Comparison of ENCODE assay signal across 44 mouse cellular contexts in genomic region chr9:78371441-78371840, GRCm38 (mm10). TPM values are rescaled to one million over a fixed set of nuclear protein-coding genes. Genes with fewer than 3 reads are reported as not detected.
"Had no signal": no experiment of that assay in that cellular context is flagged by ENCODE, and none has a peak within 500 bp of the region (broad histone marks: within the 10 kb centered on the region; RNA-seq: fewer than 3 reads in every experiment).

No protein-coding gene starts in this region.

- H3K4me1 ChIP-seq: hindbrain, embryonic 13.5 days; hindbrain, embryonic 15.5 days; kidney, embryonic 15.5 days; limb, embryonic 13.5 days; limb, embryonic 15.5 days; liver, embryonic 13.5 days; liver, embryonic 15.5 days had no signal

- H3K27me3 ChIP-seq: heart, embryonic 13.5 days; heart, embryonic 15.5 days; hindbrain, embryonic 13.5 days; hindbrain, embryonic 15.5 days; kidney, embryonic 15.5 days; limb, embryonic 13.5 days; limb, embryonic 15.5 days had no signal

- DNase-seq: gastrocnemius, postnatal 14 days; gastrocnemius, postnatal 36 days; heart, adult 11 months; heart, adult 2 months; heart, postnatal 14 days; heart, postnatal 36 days; kidney, adult 11 months; kidney, adult 2 months; kidney, adult 9 months; kidney, postnatal 14 days; kidney, postnatal 36 days; layer of hippocampus, adult 9-11 months; layer of hippocampus, postnatal 36 days; left cerebral cortex, postnatal 4 days; liver, embryonic 13.5 days had no signal

- H3K27ac ChIP-seq: heart, adult 2 months; heart, embryonic 13.5 days; heart, embryonic 15.5 days; hindbrain, embryonic 13.5 days; hindbrain, embryonic 15.5 days; hindbrain, postnatal 0 days; kidney, embryonic 15.5 days; kidney, postnatal 0 days; limb, embryonic 13.5 days; limb, embryonic 15.5 days; liver, embryonic 13.5 days; liver, embryonic 15.5 days had no signal

- H3K9me3 ChIP-seq: heart, embryonic 13.5 days; heart, embryonic 15.5 days; hindbrain, embryonic 13.5 days; hindbrain, embryonic 15.5 days; kidney, embryonic 15.5 days; limb, embryonic 13.5 days; limb, embryonic 15.5 days; liver, embryonic 13.5 days; liver, embryonic 15.5 days had no signal

- H3K9ac ChIP-seq: heart, embryonic 13.5 days; heart, embryonic 15.5 days; hindbrain, embryonic 13.5 days; hindbrain, embryonic 15.5 days; kidney, embryonic 15.5 days; limb, embryonic 13.5 days; limb, embryonic 15.5 days; liver, embryonic 13.5 days; liver, embryonic 15.5 days had no signal

- ATAC-seq: hindbrain, postnatal 0 days; intestine, embryonic 16.5 days had no signal

- H3K36me3 ChIP-seq: heart, embryonic 13.5 days; heart, embryonic 15.5 days; hindbrain, embryonic 13.5 days; hindbrain, embryonic 15.5 days; kidney, embryonic 15.5 days; limb, embryonic 13.5 days; limb, embryonic 15.5 days; liver, embryonic 13.5 days; liver, embryonic 15.5 days had no signal

- H3K4me3 ChIP-seq: heart, adult 2 months; heart, embryonic 13.5 days; heart, embryonic 15.5 days; hindbrain, embryonic 13.5 days; hindbrain, embryonic 15.5 days; kidney, embryonic 15.5 days; limb, embryonic 13.5 days; limb, embryonic 15.5 days; liver, embryonic 13.5 days; liver, embryonic 15.5 days had no signal

- H3K4me2 ChIP-seq: heart, embryonic 11.5 days; heart, embryonic 13.5 days; heart, embryonic 15.5 days; hindbrain, embryonic 13.5 days; hindbrain, embryonic 15.5 days; kidney, embryonic 15.5 days; limb, embryonic 13.5 days; limb, embryonic 15.5 days; liver, embryonic 11.5 days; liver, embryonic 13.5 days; liver, embryonic 15.5 days had no signal

RNA-seq across cellular contexts. Expression of gene Dppa5a, which starts 3.5 kb away (rescaled TPM):
- total RNA-seq: gastrocnemius, adult 18-20 months; gastrocnemius, adult 8-10 months; gastrocnemius, postnatal 14 days; gastrocnemius, postnatal 36 days; heart, adult 2 months; heart, postnatal 14 days; heart, postnatal 36 days; hematopoietic stem cell, adult 5-6 weeks; layer of hippocampus, adult 18-20 months; layer of hippocampus, postnatal 14 days; layer of hippocampus, postnatal 36 days; left cerebral cortex, adult 18-20 months; left cerebral cortex, postnatal 25 days had no signal
- polyA plus RNA-seq: gonadal fat pad, adult 2 months; heart, adult 2 months; heart, embryonic 11.5 days; heart, embryonic 13.5 days; heart, embryonic 15.5 days; heart, postnatal 0 days; intestine, embryonic 14.5 days; intestine, embryonic 16.5 days; kidney, adult 2 months; kidney, embryonic 15.5 days; large intestine, adult 2 months; limb, embryonic 11.5 days; liver, embryonic 11.5 days; liver, embryonic 13.5 days; liver, embryonic 15.5 days had no signal

RNA-seq across cellular contexts. Expression of gene Ooep, which starts 7.1 kb away (rescaled TPM):
- total RNA-seq: gastrocnemius, adult 18-20 months; gastrocnemius, adult 8-10 months; gastrocnemius, postnatal 36 days; heart, adult 2 months; heart, postnatal 14 days; heart, postnatal 36 days; hematopoietic stem cell, adult 5-6 weeks; layer of hippocampus, adult 18-20 months; layer of hippocampus, postnatal 36 days; left cerebral cortex, adult 18-20 months; left cerebral cortex, adult 8-10 months had no signal
- polyA plus RNA-seq: gonadal fat pad, adult 2 months; heart, adult 2 months had no signal

RNA-seq across cellular contexts. Expression of gene Gsta2, which starts 15.9 kb away (rescaled TPM):
- total RNA-seq: gastrocnemius, adult 8-10 months; gastrocnemius, postnatal 14 days; gastrocnemius, postnatal 36 days; heart, postnatal 14 days; hematopoietic stem cell, adult 5-6 weeks; hindbrain, postnatal 0 days; layer of hippocampus, adult 18-20 months; layer of hippocampus, postnatal 14 days; layer of hippocampus, postnatal 36 days; left cerebral cortex, adult 8-10 months; left cerebral cortex, postnatal 10 days; left cerebral cortex, postnatal 4 days had no signal
- polyA plus RNA-seq: heart, embryonic 11.5 days; heart, embryonic 13.5 days; heart, embryonic 15.5 days; heart, postnatal 0 days; hindbrain, embryonic 11.5 days; hindbrain, embryonic 13.5 days; hindbrain, embryonic 15.5 days; hindbrain, postnatal 0 days; large intestine, adult 2 months; limb, embryonic 11.5 days; liver, embryonic 11.5 days; liver, embryonic 13.5 days had no signal

RNA-seq across cellular contexts. Expression of gene Ddx43, which starts 24.1 kb away (rescaled TPM):
- total RNA-seq: gastrocnemius, adult 18-20 months; gastrocnemius, adult 8-10 months; gastrocnemius, postnatal 14 days; gastrocnemius, postnatal 36 days; heart, adult 2 months; heart, postnatal 14 days; heart, postnatal 36 days; hindbrain, postnatal 0 days; layer of hippocampus, adult 18-20 months; layer of hippocampus, postnatal 36 days; left cerebral cortex, adult 18-20 months; left cerebral cortex, postnatal 10 days had no signal
- polyA plus RNA-seq: gonadal fat pad, adult 2 months; heart, adult 2 months; heart, embryonic 11.5 days; heart, postnatal 0 days; kidney, adult 2 months; large intestine, adult 2 months; liver, embryonic 13.5 days; liver, embryonic 15.5 days had no signal

RNA-seq across cellular contexts. Expression of gene Omt2b, which starts 44.1 kb away (rescaled TPM):
- total RNA-seq: gastrocnemius, adult 18-20 months; gastrocnemius, adult 8-10 months; gastrocnemius, postnatal 14 days; gastrocnemius, postnatal 36 days; heart, adult 2 months; heart, postnatal 14 days; heart, postnatal 36 days; hematopoietic stem cell, adult 5-6 weeks; hindbrain, postnatal 0 days; layer of hippocampus, adult 18-20 months; layer of hippocampus, adult 8-10 months; layer of hippocampus, postnatal 14 days; layer of hippocampus, postnatal 36 days; left cerebral cortex, adult 18-20 months; left cerebral cortex, adult 8-10 months; left cerebral cortex, postnatal 10 days; left cerebral cortex, postnatal 25 days; left cerebral cortex, postnatal 4 days had no signal
- polyA plus RNA-seq: gonadal fat pad, adult 2 months; heart, adult 2 months; heart, embryonic 11.5 days; heart, embryonic 13.5 days; heart, embryonic 15.5 days; heart, postnatal 0 days; hindbrain, embryonic 11.5 days; hindbrain, embryonic 13.5 days; hindbrain, embryonic 15.5 days; hindbrain, postnatal 0 days; intestine, embryonic 14.5 days; intestine, embryonic 16.5 days; kidney, adult 2 months; kidney, embryonic 15.5 days; kidney, postnatal 0 days; large intestine, adult 2 months; limb, embryonic 11.5 days; limb, embryonic 13.5 days; limb, embryonic 15.5 days; liver, embryonic 11.5 days; liver, embryonic 13.5 days; liver, embryonic 15.5 days had no signal
